Mouse (Mus musculus) liver, embryonic 14.5 days (tissue): ENCODE results near the gene Olfr520.

Source experiments
- CTCF ChIP-seq: IDR thresholded peaks from 2 replicates; pipeline ENCODE4 v1.5.1; 2016; ENCODE audit warnings: antibody characterized with exemption, low read depth, control low read depth
- EP300 ChIP-seq: IDR thresholded peaks from 2 replicates; pipeline ENCODE4 v1.6.1; 2016; ENCODE audit warnings: antibody characterized with exemption, low read depth

DNA sequence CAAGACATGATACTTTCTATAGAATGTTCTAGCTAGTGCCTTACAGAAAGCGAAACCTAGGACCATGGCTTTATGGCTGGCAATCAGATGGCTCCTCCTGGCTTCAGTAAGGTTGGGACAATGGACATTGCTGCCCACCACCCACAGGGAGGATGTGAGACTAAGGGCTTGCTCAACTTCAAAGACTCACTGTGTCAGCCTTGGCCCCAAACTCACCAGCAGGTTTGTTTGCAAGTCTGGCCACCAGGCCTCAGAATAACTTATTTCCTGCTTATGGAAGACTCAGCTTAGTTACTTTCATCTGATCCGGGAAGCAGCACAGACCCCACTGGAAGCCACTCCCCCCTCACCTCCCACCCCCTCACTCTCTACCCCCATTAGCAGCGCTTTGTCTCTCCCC, 31.0 kb upstream of the Olfr520 start:
- no peak for TF ChIP-seq CTCF
- TF ChIP-seq EP300: no peak
